Mouse (Mus musculus) limb, embryonic 11.5 days (tissue): ENCODE measurements around the gene Camk1g. TPM values are rescaled to one million over a fixed set of nuclear protein-coding genes. Genes with fewer than 3 reads are reported as not detected.

Source experiments
- ATAC-seq: fragments of 200-750 bp; cut with Nextera tagmentation; 2 replicates; pipeline ENCODE4 v1.8.0; 2017; ENCODE audit warnings: low read depth; ENCODE audit not compliant: insufficient number of reproducible peaks, low FRiP score, low TSS enrichment
- DNase-seq: peaks from one replicate; pipeline ENCODE4 v3.0.0-alpha.2; 2015; ENCODE audit warnings: low spot score
- H3K27ac ChIP-seq: fragments of 300-500 bp; sonication (generic); replicated peaks from 2 replicates; pipeline ENCODE4 v1.5.1; 2014; ENCODE audit warnings: low read depth, mild to moderate bottlenecking, low read length
- H3K27me3 ChIP-seq: fragments of 300-500 bp; sonication (generic); 2 replicates; pipeline ENCODE4 v1.6.1; 2014; ENCODE audit warnings: mild to moderate bottlenecking, low read length, mixed read lengths; ENCODE audit not compliant: control insufficient read depth, insufficient read depth
- H3K36me3 ChIP-seq: fragments of 300-500 bp; sonication (generic); 2 replicates; pipeline ENCODE4 v1.6.1; 2014; ENCODE audit warnings: mild to moderate bottlenecking, low read length, moderate library complexity, mixed read lengths; ENCODE audit not compliant: control insufficient read depth, insufficient read depth
- H3K4me1 ChIP-seq: fragments of 300-500 bp; sonication (generic); 2 replicates; pipeline ENCODE4 v1.6.1; 2014; ENCODE audit warnings: low read length, mixed read lengths; ENCODE audit not compliant: control insufficient read depth, insufficient read depth
- H3K4me2 ChIP-seq: fragments of 300-500 bp; sonication (generic); 2 replicates; pipeline ENCODE4 v1.6.1; 2014; ENCODE audit warnings: low read depth, mild to moderate bottlenecking, moderate library complexity; ENCODE audit not compliant: severe bottlenecking
- H3K4me3 ChIP-seq: fragments of 300-500 bp; sonication (generic); 2 replicates; pipeline ENCODE4 v1.5.1; 2014; ENCODE audit warnings: low read depth, low read length
- H3K9ac ChIP-seq: fragments of 300-500 bp; sonication (generic); 2 replicates; pipeline ENCODE4 v1.6.1; 2014; ENCODE audit warnings: mild to moderate bottlenecking, low read length
- H3K9me3 ChIP-seq: fragments of 300-500 bp; sonication (generic); 2 replicates; pipeline ENCODE4 v1.6.1; 2016; ENCODE audit warnings: low read length; ENCODE audit not compliant: control insufficient read depth
- WGBS: fragments of 180-500 bp; shearing (Covaris S2); extraction: QIAGEN DNeasy Blood & Tissue Kit; methylation state at CpG from one replicate; pipeline ENCODE4 v1.1.7; 2014; 5-methylcytosine and 5-hydroxymethylcytosine counted together
- polyA plus RNA-seq: library from polyadenylated mRNA; unstranded; fragments of >200 nt; fragmentation: Nextera tagmentation; extraction: Ambion mirVana; gene quantifications from 2 replicates; pipeline ENCODE4 v1.2.1, GENCODE M21; 2014

The Camk1g gene
- polyA plus RNA-seq, 1 experiment from 2014 or later, result 17.1 TPM

- 57% methylated on average over 10 of the region's 10 CpGs for WGBS
- Histone ChIP-seq H3K4me1 (peaks cover 4% of the 10 kb centered on the region), H3K27ac (0 out of 2 replicates have a peak overlapping the region, but pooled peaks have one; percentile 21), H3K4me3 (no peak overlapping the region), H3K9ac (no peak overlapping the region), H3K36me3 (no peaks in the 10 kb centered on the region), H3K9me3 (no peaks in the 10 kb centered on the region), H3K27me3 (no peaks in the 10 kb centered on the region), H3K4me2 (peak overlapping the region; percentile 2; the same call in 1 of the 2 replicates)
- no peak for ATAC-seq
- DNase-seq, result no peak
Measured at GRCm38 (mm10) chr1:193368055-193368454, 2.0 kb downstream of the Camk1g start.

- H3K4me3 ChIP-seq, result no peak overlapping the region
- peaks cover 4% of the 10 kb centered on the region; the same call in 1 of the 2 replicates for H3K4me1 ChIP-seq
- ATAC-seq, result no peak
- no peak overlapping the region for H3K27ac ChIP-seq
- peak; percentile 50 for DNase-seq
- 67% methylated on average over 5 of the region's 5 CpGs for WGBS
- no peaks in the 10 kb centered on the region for H3K9me3 ChIP-seq
- no peaks in the 10 kb centered on the region for H3K36me3 ChIP-seq
- H3K27me3 ChIP-seq, result no peaks in the 10 kb centered on the region
- no peak overlapping the region for H3K9ac ChIP-seq
- H3K4me2 ChIP-seq, result no peak overlapping the region
Measured at GRCm38 (mm10) chr1:193363801-193364231, 6.3 kb downstream of the Camk1g start.

GRCm38 (mm10) chr1:193362078-193362477 is 8.0 kb downstream of the Camk1g start:
- Histone ChIP-seq H3K27ac (no peak overlapping the region), H3K4me2 (no peak overlapping the region), H3K9me3 (no peaks in the 10 kb centered on the region), H3K27me3 (no peaks in the 10 kb centered on the region), H3K36me3 (no peaks in the 10 kb centered on the region), H3K9ac (no peak overlapping the region), H3K4me1 (no peaks in the 10 kb centered on the region; the same call in 1 of the 2 replicates), H3K4me3 (no peak overlapping the region)
- no peak for ATAC-seq
- WGBS, result 89% methylated on average over 7 of the region's 7 CpGs
- DNase-seq, result no peak

DNA sequence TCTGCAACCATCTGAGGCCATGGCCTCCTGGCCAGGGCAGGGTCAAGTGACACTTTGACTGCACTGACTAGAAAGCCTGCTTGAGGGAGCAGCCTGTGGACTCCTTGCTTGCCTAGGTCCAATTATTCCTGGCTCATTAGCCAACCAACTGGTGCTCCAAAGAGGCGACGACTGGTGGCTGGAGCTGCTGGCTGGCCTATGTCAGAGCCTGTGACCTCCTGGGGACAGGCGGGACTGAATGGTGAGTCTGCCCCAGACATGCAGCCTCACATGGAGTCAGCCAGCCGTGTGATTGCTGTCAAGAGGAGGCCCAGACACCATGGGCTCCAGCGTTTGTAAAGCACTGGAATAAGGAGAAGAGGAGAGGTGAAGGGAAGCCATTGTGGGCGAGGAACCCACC is 8.9 kb downstream of the Camk1g start:
- no peaks in the 10 kb centered on the region for H3K9me3 ChIP-seq
- H3K27ac ChIP-seq, result no peak overlapping the region
- H3K27me3 ChIP-seq, result no peaks in the 10 kb centered on the region
- no peaks in the 10 kb centered on the region for H3K36me3 ChIP-seq
- no peak overlapping the region for H3K4me3 ChIP-seq
- H3K4me2 ChIP-seq, result no peak overlapping the region
- ATAC-seq (no peak), DNase-seq (no peak)
- no peak overlapping the region for H3K9ac ChIP-seq
- 47% methylated on average over 6 of the region's 6 CpGs for WGBS
- no peaks in the 10 kb centered on the region; the same call in 1 of the 2 replicates for H3K4me1 ChIP-seq

GRCm38 (mm10) chr1:193359199-193359598 is 10.9 kb downstream of the Camk1g start:
- H3K27ac ChIP-seq, result no peak overlapping the region
- H3K4me2 ChIP-seq, result no peak overlapping the region

DNA sequence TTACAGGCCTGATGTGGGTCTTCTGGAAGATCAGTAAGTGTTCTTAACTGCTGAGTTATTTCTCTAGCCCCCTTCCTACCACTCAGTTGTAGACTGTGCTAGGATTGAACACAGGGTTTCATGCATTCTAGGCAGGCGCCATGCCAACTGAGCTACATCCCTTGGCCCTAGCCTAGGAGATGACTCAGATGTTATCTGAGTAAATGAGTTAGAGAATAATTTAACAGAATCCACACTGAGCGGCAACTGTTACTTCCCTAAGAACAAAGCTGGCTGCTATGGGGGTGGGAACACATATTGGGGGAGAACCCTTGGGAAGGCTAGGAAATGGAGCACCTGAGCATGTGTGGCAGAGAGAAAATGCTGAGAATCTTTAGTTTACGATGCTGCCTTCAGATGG is 18.5 kb downstream of the Camk1g start:
- Histone ChIP-seq H3K27me3 (no peaks in the 10 kb centered on the region), H3K4me1 (no peaks in the 10 kb centered on the region), H3K27ac (no peak overlapping the region), H3K4me2 (no peak overlapping the region), H3K4me3 (no peak overlapping the region), H3K9me3 (no peaks in the 10 kb centered on the region), H3K9ac (no peak overlapping the region), H3K36me3 (no peaks in the 10 kb centered on the region; the same call in 1 of the 2 replicates)
- DNase-seq (no peak), ATAC-seq (no peak)
- 88% methylated on average over 3 of the region's 3 CpGs for WGBS

More at GRCm38 (mm10) chr1:193359199-193359598, 10.9 kb downstream of the Camk1g start:
- no peaks in the 10 kb centered on the region; the same call in 1 of the 2 replicates for H3K4me1 ChIP-seq
- WGBS, result 77% methylated on average over 3 of the region's 3 CpGs
- no peaks in the 10 kb centered on the region for H3K36me3 ChIP-seq
- H3K27me3 ChIP-seq, result no peaks in the 10 kb centered on the region
- DNase-seq (no peak), ATAC-seq (no peak)
- H3K9ac ChIP-seq, result no peak overlapping the region
- no peak overlapping the region for H3K4me3 ChIP-seq
- no peaks in the 10 kb centered on the region for H3K9me3 ChIP-seq

GRCm38 (mm10) chr1:193350546-193350801 is 19.6 kb downstream of the Camk1g start:
- WGBS, result 95% methylated on average over 2 of the region's 2 CpGs
- H3K36me3 ChIP-seq, result no peaks in the 10 kb centered on the region; the same call in 1 of the 2 replicates
- H3K4me2 ChIP-seq, result no peak overlapping the region

GRCm38 (mm10) chr1:193349702-193350545 is 20.2 kb downstream of the Camk1g start:
- Histone ChIP-seq H3K4me2 (no peak overlapping the region), H3K27me3 (no peaks in the 10 kb centered on the region), H3K36me3 (no peaks in the 10 kb centered on the region; the same call in 1 of the 2 replicates), H3K9ac (no peak overlapping the region), H3K9me3 (no peaks in the 10 kb centered on the region), H3K27ac (no peak overlapping the region), H3K4me3 (no peak overlapping the region), H3K4me1 (no peaks in the 10 kb centered on the region)
- DNase-seq, result no peak
- WGBS, result 75% methylated on average over 10 of the region's 10 CpGs
- ATAC-seq, result no peak

More at GRCm38 (mm10) chr1:193350546-193350801, 19.6 kb downstream of the Camk1g start:
- Histone ChIP-seq H3K27me3 (no peaks in the 10 kb centered on the region), H3K4me3 (no peak overlapping the region), H3K4me1 (no peaks in the 10 kb centered on the region), H3K9ac (no peak overlapping the region), H3K27ac (no peak overlapping the region), H3K9me3 (no peaks in the 10 kb centered on the region)
- ATAC-seq, result no peak
- no peak for DNase-seq
